Mouse (Mus musculus) midbrain, embryonic 16.5 days (tissue): ENCODE results near the gene Il23a. TPM values are rescaled to one million over a fixed set of nuclear protein-coding genes. Genes with fewer than 3 reads are reported as not detected.
A peak's percentile ranks its signal among the peaks of the same experiment; 100 is the strongest.

Source experiments
- ATAC-seq: fragments of 200-750 bp; cut with Nextera tagmentation; 2 replicates; pipeline ENCODE4 v1.8.0; 2017; ENCODE audit warnings: moderate TSS enrichment
- H3K27ac ChIP-seq: fragments of 300-500 bp; sonication (generic); 2 replicates; pipeline ENCODE4 v1.5.1; 2014; ENCODE audit warnings: mild to moderate bottlenecking, low read length, mixed read lengths
- H3K27me3 ChIP-seq: fragments of 300-500 bp; sonication (generic); 2 replicates; pipeline ENCODE4 v1.6.1; 2014; ENCODE audit warnings: low read depth, low read length, mixed read lengths; ENCODE audit not compliant: control insufficient read depth, insufficient read depth
- H3K36me3 ChIP-seq: fragments of 300-500 bp; sonication (generic); 2 replicates; pipeline ENCODE4 v1.6.1; 2014; ENCODE audit warnings: mild to moderate bottlenecking, low read length, moderate library complexity, mixed read lengths; ENCODE audit not compliant: control insufficient read depth, insufficient read depth
- H3K4me1 ChIP-seq: fragments of 300-500 bp; sonication (generic); 2 replicates; pipeline ENCODE4 v1.6.1; 2014; ENCODE audit warnings: mild to moderate bottlenecking, low read length, mixed read lengths; ENCODE audit not compliant: control insufficient read depth, insufficient read depth
- H3K4me2 ChIP-seq: fragments of 300-500 bp; sonication (generic); 2 replicates; pipeline ENCODE4 v1.6.1; 2014; ENCODE audit warnings: mild to moderate bottlenecking, low read length, mixed read lengths
- H3K4me3 ChIP-seq: fragments of 300-500 bp; sonication (generic); 2 replicates; pipeline ENCODE4 v1.5.1; 2014; ENCODE audit warnings: low read depth, mild to moderate bottlenecking, low read length, moderate library complexity, mixed read lengths
- H3K9ac ChIP-seq: fragments of 300-500 bp; sonication (generic); 2 replicates; pipeline ENCODE4 v1.6.1; 2014; ENCODE audit warnings: low read depth, low read length, mixed read lengths
- H3K9me3 ChIP-seq: fragments of 300-500 bp; sonication (generic); replicated peaks from 2 replicates; pipeline ENCODE4 v1.6.1; 2014; ENCODE audit warnings: mild to moderate bottlenecking, low read length, mixed read lengths; ENCODE audit not compliant: control insufficient read depth, poor library complexity, severe bottlenecking
- WGBS: fragments of 180-500 bp; shearing (Covaris S2); extraction: QIAGEN DNeasy Blood & Tissue Kit; methylation state at CpG from one replicate; pipeline ENCODE4 v1.1.7; 2014; 5-methylcytosine and 5-hydroxymethylcytosine counted together
- polyA plus RNA-seq: library from polyadenylated mRNA; unstranded; fragments of >200 nt; fragmentation: Nextera tagmentation; extraction: Ambion mirVana; gene quantifications from 2 replicates; pipeline ENCODE4 v1.2.1, GENCODE M21; 2015

Gene Il23a
- 0.14 and 0.15 TPM in 2 replicates for polyA plus RNA-seq

- Histone ChIP-seq H3K9me3 (no peaks in the 10 kb centered on the region), H3K4me1 (peaks cover 5% of the 10 kb centered on the region), H3K27ac (no peak within 1 kb of the TSS), H3K9ac (no peak within 1 kb of the TSS), H3K4me2 (no peak within 1 kb of the TSS), H3K36me3 (no peaks in the 10 kb centered on the region), H3K4me3 (no peak within 1 kb of the TSS), H3K27me3 (no peaks in the 10 kb centered on the region)
- 85% methylated on average over 11 of the region's 11 CpGs for WGBS
- no peak for ATAC-seq
Observed at GRCm38 (mm10) chr10:128298702-128299171, at the start of gene Il23a. Gene Il23a (minus strand): TSS chr10:128298752.

- 92% methylated on average over 8 of the region's 8 CpGs for WGBS
Observed at GRCm38 (mm10) chr10:128347541-128347940, 49.0 kb upstream of the Il23a start.

GRCm38 (mm10) chr10:128344568-128345275 is 46.2 kb upstream of the Il23a start:
- no peaks in the 10 kb centered on the region for H3K36me3 ChIP-seq
- no peak overlapping the region for H3K9ac ChIP-seq
- H3K9me3 ChIP-seq = no peaks in the 10 kb centered on the region
- H3K4me3 ChIP-seq = no peak overlapping the region
- H3K4me2 ChIP-seq = no peak overlapping the region
- 56% methylated on average over 7 of the region's 7 CpGs for WGBS
- H3K27me3 ChIP-seq = no peaks in the 10 kb centered on the region
- peak overlapping the region; percentile 53 for H3K27ac ChIP-seq
- no peak for ATAC-seq
- H3K4me1 ChIP-seq = peaks cover 9% of the 10 kb centered on the region

More at GRCm38 (mm10) chr10:128347541-128347940, 49.0 kb upstream of the Il23a start:
- peaks cover 3% of the 10 kb centered on the region for H3K4me1 ChIP-seq
- H3K27me3 ChIP-seq = no peaks in the 10 kb centered on the region
- peaks cover 18% of the 10 kb centered on the region for H3K36me3 ChIP-seq
- H3K27ac ChIP-seq = no peak overlapping the region
- H3K4me3 ChIP-seq = no peak overlapping the region
- H3K4me2 ChIP-seq = no peak overlapping the region
- ATAC-seq = no peak
- no peaks in the 10 kb centered on the region for H3K9me3 ChIP-seq
- H3K9ac ChIP-seq = no peak overlapping the region

GRCm38 (mm10) chr10:128343436-128343835 is 44.9 kb upstream of the Il23a start:
- no peak overlapping the region for H3K9ac ChIP-seq
- no peaks in the 10 kb centered on the region for H3K36me3 ChIP-seq
- WGBS = 96% methylated on average over 1 of the region's 1 CpGs
- H3K4me2 ChIP-seq = no peak overlapping the region
- H3K9me3 ChIP-seq = no peaks in the 10 kb centered on the region
- no peak overlapping the region for H3K4me3 ChIP-seq
- no peak for ATAC-seq
- peaks cover 19% of the 10 kb centered on the region for H3K4me1 ChIP-seq
- no peaks in the 10 kb centered on the region for H3K27me3 ChIP-seq
- no peak overlapping the region for H3K27ac ChIP-seq

- 79% methylated on average over 2 of the region's 2 CpGs for WGBS
- ATAC-seq = no peak
- Histone ChIP-seq H3K9ac (no peak overlapping the region), H3K9me3 (no peaks in the 10 kb centered on the region), H3K4me2 (no peak overlapping the region), H3K4me1 (peaks cover 27% of the 10 kb centered on the region), H3K27ac (no peak overlapping the region), H3K27me3 (no peaks in the 10 kb centered on the region), H3K36me3 (no peaks in the 10 kb centered on the region), H3K4me3 (no peak overlapping the region)
Observed at GRCm38 (mm10) chr10:128340257-128340656, 41.7 kb upstream of the Il23a start.

GRCm38 (mm10) chr10:128338948-128339347 is 40.4 kb upstream of the Il23a start:
- Histone ChIP-seq H3K4me2 (peak overlapping the region; percentile 92), H3K9ac (no peak overlapping the region; the same call in 1 of the 2 replicates), H3K9me3 (no peaks in the 10 kb centered on the region), H3K4me3 (peak overlapping the region; percentile 100), H3K27ac (no peak overlapping the region), H3K4me1 (peaks cover 24% of the 10 kb centered on the region), H3K36me3 (no peaks in the 10 kb centered on the region), H3K27me3 (no peaks in the 10 kb centered on the region)
- ATAC-seq = no peak
- WGBS = 79% methylated on average over 2 of the region's 2 CpGs

- WGBS = 25% methylated on average over 5 of the region's 5 CpGs
- H3K4me2 ChIP-seq = peak overlapping the region; percentile 92
- ATAC-seq = no peak
- H3K36me3 ChIP-seq = no peaks in the 10 kb centered on the region
- peaks cover 24% of the 10 kb centered on the region for H3K4me1 ChIP-seq
- H3K9ac ChIP-seq = peak overlapping the region; percentile 96
- H3K27ac ChIP-seq = peak overlapping the region; percentile 93
- H3K27me3 ChIP-seq = no peaks in the 10 kb centered on the region
- H3K9me3 ChIP-seq = no peaks in the 10 kb centered on the region
- H3K4me3 ChIP-seq = peak overlapping the region; percentile 100
Observed at GRCm38 (mm10) chr10:128338415-128338814, 39.9 kb upstream of the Il23a start.

- Histone ChIP-seq H3K27me3 (no peaks in the 10 kb centered on the region), H3K4me3 (peak within 1 kb of the TSS; percentile 100), H3K4me1 (peaks cover 24% of the 10 kb centered on the region), H3K36me3 (no peaks in the 10 kb centered on the region), H3K27ac (peak within 1 kb of the TSS; percentile 93), H3K4me2 (peak within 1 kb of the TSS; percentile 92), H3K9me3 (no peaks in the 10 kb centered on the region), H3K9ac (peak within 1 kb of the TSS; percentile 96)
- ATAC-seq = peak; percentile 97
- under 1% methylated on average over 59 of the region's 61 CpGs for WGBS
Observed at GRCm38 (mm10) chr10:128337306-128338181, 39.0 kb upstream of the Il23a start, which contains the start of gene Cs. Gene Cs (plus strand): TSS chr10:128337734.
